Mouse (Mus musculus) neural tube, embryonic 15.5 days (tissue): ENCODE results near the gene Hip1. TPM values are rescaled to one million over a fixed set of nuclear protein-coding genes. Genes with fewer than 3 reads are reported as not detected.
A peak's percentile ranks its signal among the peaks of the same experiment; 100 is the strongest.
"Not testable (repeated sequence)": the region's sequence is repeated elsewhere in the genome, so short reads cannot be mapped to it uniquely, and the experiment has no call there.

Experiments
- ATAC-seq: fragments of 200-750 bp; cut with Nextera tagmentation; 2 replicates; pipeline ENCODE4 v1.8.0; 2017; ENCODE audit warnings: mild to moderate bottlenecking, moderate TSS enrichment, moderate library complexity; ENCODE audit not compliant: low FRiP score
- H3K27ac ChIP-seq: fragments of 300-500 bp; sonication (generic); replicated peaks from 2 replicates; pipeline ENCODE4 v1.5.1; 2015; ENCODE audit warnings: mild to moderate bottlenecking, inconsistent platforms
- H3K27me3 ChIP-seq: fragments of 300-500 bp; sonication (generic); replicated peaks from 2 replicates; pipeline ENCODE4 v1.6.1; 2015; ENCODE audit warnings: inconsistent platforms
- H3K36me3 ChIP-seq: fragments of 300-500 bp; sonication (generic); 2 replicates; pipeline ENCODE4 v1.6.1; 2015; ENCODE audit warnings: inconsistent platforms
- H3K4me1 ChIP-seq: fragments of 300-500 bp; sonication (generic); 2 replicates; pipeline ENCODE4 v1.6.1; 2015; ENCODE audit warnings: inconsistent platforms
- H3K4me2 ChIP-seq: fragments of 300-500 bp; sonication (generic); 2 replicates; pipeline ENCODE4 v1.6.1; 2015; ENCODE audit warnings: inconsistent platforms, mild to moderate bottlenecking, moderate library complexity
- H3K4me3 ChIP-seq: fragments of 300-500 bp; sonication (generic); replicated peaks from 2 replicates; pipeline ENCODE4 v1.5.1; 2015; ENCODE audit warnings: mild to moderate bottlenecking, inconsistent platforms
- H3K9ac ChIP-seq: fragments of 300-500 bp; sonication (generic); replicated peaks from 2 replicates; pipeline ENCODE4 v1.6.1; 2015; ENCODE audit warnings: mild to moderate bottlenecking, inconsistent platforms
- H3K9me3 ChIP-seq: fragments of 300-500 bp; sonication (generic); replicated peaks from 2 replicates; pipeline ENCODE4 v1.6.1; 2016; ENCODE audit warnings: inconsistent platforms
- WGBS: fragments of 180-500 bp; shearing (Covaris S2); methylation state at CpG from one replicate; pipeline ENCODE4 v1.1.7; 2015; ENCODE audit warnings: mixed read lengths; 5-methylcytosine and 5-hydroxymethylcytosine counted together
- polyA plus RNA-seq: library from polyadenylated mRNA; unstranded; fragments of >200 nt; fragmentation: Nextera tagmentation; extraction: Ambion mirVana; gene quantifications from 2 replicates; pipeline ENCODE4 v1.2.1, GENCODE M21; 2015

Gene Hip1
- polyA plus RNA-seq, 1 experiment from 2014 or later: 37.8 TPM

GRCm38 (mm10) chr5:135381356-135381925, 163.5 kb downstream of the Hip1 start:
- H3K9me3 ChIP-seq: no peaks in the 10 kb centered on the region
- H3K9ac ChIP-seq: no peak overlapping the region
- no peak overlapping the region for H3K27ac ChIP-seq
- H3K4me3 ChIP-seq: no peak overlapping the region
- WGBS: 95% methylated on average over 10 of the region's 10 CpGs
- peaks cover 89% of the 10 kb centered on the region for H3K36me3 ChIP-seq
- no peaks in the 10 kb centered on the region for H3K27me3 ChIP-seq
- ATAC-seq: no peak
- no peak overlapping the region for H3K4me2 ChIP-seq
- no peaks in the 10 kb centered on the region for H3K4me1 ChIP-seq

- Histone ChIP-seq H3K9me3 (no peaks in the 10 kb centered on the region), H3K36me3 (peaks cover 92% of the 10 kb centered on the region), H3K9ac (no peak overlapping the region), H3K27me3 (no peaks in the 10 kb centered on the region), H3K4me2 (no peak overlapping the region), H3K4me1 (no peaks in the 10 kb centered on the region), H3K4me3 (no peak overlapping the region), H3K27ac (no peak overlapping the region)
- WGBS: 93% methylated on average over 4 of the region's 4 CpGs
- no peak for ATAC-seq
Measured at GRCm38 (mm10) chr5:135380681-135381080, 164.2 kb downstream of the Hip1 start.

- WGBS: 60% methylated on average over 2 of the region's 2 CpGs
- Histone ChIP-seq H3K4me1 (no peaks in the 10 kb centered on the region), H3K9ac (no peak overlapping the region), H3K4me2 (no peak overlapping the region), H3K4me3 (no peak overlapping the region), H3K36me3 (peaks cover 87% of the 10 kb centered on the region), H3K9me3 (no peaks in the 10 kb centered on the region), H3K27ac (no peak overlapping the region), H3K27me3 (no peaks in the 10 kb centered on the region)
- no peak for ATAC-seq
Measured at GRCm38 (mm10) chr5:135376341-135376740, 168.6 kb downstream of the Hip1 start.

GRCm38 (mm10) chr5:135375167-135375566, 169.8 kb downstream of the Hip1 start:
- no peak overlapping the region for H3K4me3 ChIP-seq
- peaks cover 10% of the 10 kb centered on the region for H3K4me1 ChIP-seq
- peaks cover 75% of the 10 kb centered on the region for H3K36me3 ChIP-seq
- H3K4me2 ChIP-seq: no peak overlapping the region
- H3K9me3 ChIP-seq: no peaks in the 10 kb centered on the region
- no peak overlapping the region for H3K9ac ChIP-seq
- ATAC-seq: no peak
- no peak overlapping the region for H3K27ac ChIP-seq
- 68% methylated on average over 8 of the region's 8 CpGs for WGBS
- H3K27me3 ChIP-seq: no peaks in the 10 kb centered on the region

GRCm38 (mm10) chr5:135373601-135374000, 171.3 kb downstream of the Hip1 start:
- no peaks in the 10 kb centered on the region for H3K9me3 ChIP-seq
- H3K4me1 ChIP-seq: peaks cover 18% of the 10 kb centered on the region
- H3K4me2 ChIP-seq: no peak overlapping the region
- 98% methylated on average over 5 of the region's 5 CpGs for WGBS
- H3K27ac ChIP-seq: no peak overlapping the region
- H3K27me3 ChIP-seq: no peaks in the 10 kb centered on the region
- no peak overlapping the region for H3K4me3 ChIP-seq
- H3K9ac ChIP-seq: no peak overlapping the region
- peaks cover 60% of the 10 kb centered on the region for H3K36me3 ChIP-seq
- no peak for ATAC-seq

GRCm38 (mm10) chr5:135371195-135371594, 173.7 kb downstream of the Hip1 start:
- no peak overlapping the region for H3K9ac ChIP-seq
- peaks cover 19% of the 10 kb centered on the region for H3K4me1 ChIP-seq
- H3K4me2 ChIP-seq: peak overlapping the region; percentile 76
- no peak for ATAC-seq
- H3K4me3 ChIP-seq: peak overlapping the region; percentile 94; the same call in 1 of the 2 replicates
- 95% methylated on average over 13 of the region's 13 CpGs for WGBS
- no peaks in the 10 kb centered on the region for H3K9me3 ChIP-seq
- no peak overlapping the region for H3K27ac ChIP-seq
- peaks cover 43% of the 10 kb centered on the region for H3K36me3 ChIP-seq
- no peaks in the 10 kb centered on the region for H3K27me3 ChIP-seq

GRCm38 (mm10) chr5:135369787-135370654, 174.9 kb downstream of the Hip1 start, which contains the start of gene Nsun5:
Gene Nsun5, plus strand, starts transcription at chr5:135369953.
- under 1% methylated on average over 61 of the region's 64 CpGs for WGBS
- Histone ChIP-seq H3K9ac (peak within 1 kb of the TSS; percentile 84), H3K27ac (peak within 1 kb of the TSS; percentile 82), H3K4me1 (peaks cover 19% of the 10 kb centered on the region), H3K4me2 (peak within 1 kb of the TSS; percentile 76), H3K27me3 (no peaks in the 10 kb centered on the region), H3K9me3 (no peaks in the 10 kb centered on the region), H3K36me3 (peaks cover 31% of the 10 kb centered on the region), H3K4me3 (peak within 1 kb of the TSS; percentile 94)
- ATAC-seq: peak; percentile 79

- not testable (repeated sequence) for ATAC-seq
- peak overlapping the region; percentile 82; the same call in 1 of the 2 replicates for H3K27ac ChIP-seq
Measured at GRCm38 (mm10) chr5:135369196-135369595, 175.7 kb downstream of the Hip1 start.

GRCm38 (mm10) chr5:135368312-135368711, 176.6 kb downstream of the Hip1 start:
- Histone ChIP-seq H3K4me3 (no peak overlapping the region), H3K4me1 (peaks cover 22% of the 10 kb centered on the region), H3K9ac (no peak overlapping the region), H3K9me3 (no peaks in the 10 kb centered on the region), H3K4me2 (no peak overlapping the region), H3K27ac (no peak overlapping the region), H3K27me3 (no peaks in the 10 kb centered on the region), H3K36me3 (peaks cover 14% of the 10 kb centered on the region)
- WGBS: 88% methylated on average over 6 of the region's 6 CpGs
- ATAC-seq: no peak

More at GRCm38 (mm10) chr5:135369196-135369595, 175.7 kb downstream of the Hip1 start:
- peak overlapping the region; percentile 84 for H3K9ac ChIP-seq
- H3K4me1 ChIP-seq: peaks cover 19% of the 10 kb centered on the region
- WGBS: 62% methylated on average over 9 of the region's 9 CpGs
- H3K27me3 ChIP-seq, H3K9me3 ChIP-seq: not testable (repeated sequence)
- H3K4me3 ChIP-seq: peak overlapping the region; percentile 94
- peaks cover 23% of the 10 kb centered on the region for H3K36me3 ChIP-seq
- H3K4me2 ChIP-seq: peak overlapping the region; percentile 76

GRCm38 (mm10) chr5:135367841-135368240, 177.1 kb downstream of the Hip1 start:
- Histone ChIP-seq H3K4me3 (no peak overlapping the region), H3K27me3 (no peaks in the 10 kb centered on the region), H3K4me2 (no peak overlapping the region), H3K27ac (no peak overlapping the region), H3K36me3 (peaks cover 11% of the 10 kb centered on the region), H3K9ac (no peak overlapping the region), H3K4me1 (peaks cover 22% of the 10 kb centered on the region), H3K9me3 (no peaks in the 10 kb centered on the region)
- ATAC-seq: no peak
- 62% methylated on average over 6 of the region's 6 CpGs for WGBS

- H3K27me3 ChIP-seq: no peaks in the 10 kb centered on the region
- WGBS: 34% methylated on average over 12 of the region's 12 CpGs
- no peak overlapping the region for H3K4me3 ChIP-seq
- H3K9ac ChIP-seq: no peak overlapping the region
- H3K4me1 ChIP-seq: 0 out of 2 replicates have a peak, but pooled peaks cover 3% of the 10 kb centered on the region
- H3K36me3 ChIP-seq: no peaks in the 10 kb centered on the region
- H3K9me3 ChIP-seq: no peaks in the 10 kb centered on the region
- ATAC-seq: no peak
- no peak overlapping the region for H3K4me2 ChIP-seq
- no peak overlapping the region for H3K27ac ChIP-seq
Measured at GRCm38 (mm10) chr5:135363540-135363939, 181.4 kb downstream of the Hip1 start.

GRCm38 (mm10) chr5:135362572-135362971, 182.3 kb downstream of the Hip1 start:
- ATAC-seq: no peak
- H3K4me2 ChIP-seq: no peak overlapping the region
- H3K4me1 ChIP-seq: 0 out of 2 replicates have a peak, but pooled peaks cover 3% of the 10 kb centered on the region
- WGBS: 92% methylated on average over 3 of the region's 3 CpGs
- no peak overlapping the region for H3K27ac ChIP-seq
- H3K4me3 ChIP-seq: no peak overlapping the region
- H3K9ac ChIP-seq: no peak overlapping the region
- no peaks in the 10 kb centered on the region for H3K36me3 ChIP-seq
- H3K9me3 ChIP-seq: peaks cover 2% of the 10 kb centered on the region
- H3K27me3 ChIP-seq: no peaks in the 10 kb centered on the region
